Mouse (Mus musculus): ENCODE measurements at regions not wholly inside any gene's neighbourhood (a gene's known extent, or its start where the extent isn't known, plus 50 kb on each side); places are given as distances from the start of the nearest gene placed in this dataset.

GRCm38 (mm10) chr13:107238364-107239034, 216.6 kb upstream of the Kif2a start:
- no peak for DNase-seq

- DNase-seq = no peak
Observed at GRCm38 (mm10) chr13:107219456-107219855, 197.5 kb upstream of the Kif2a start.

- DNase-seq = peak; percentile 43
Observed at GRCm38 (mm10) chr13:107218351-107218750, 196.4 kb upstream of the Kif2a start.

GRCm38 (mm10) chr13:107217825-107218224, 195.9 kb upstream of the Kif2a start:
- DNase-seq = no peak

GRCm38 (mm10) chr13:107213281-107213680, 191.4 kb upstream of the Kif2a start:
- no peak for DNase-seq

GRCm38 (mm10) chr13:107210676-107211075, 188.8 kb upstream of the Kif2a start:
- no peak for DNase-seq

GRCm38 (mm10) chr13:107207354-107208181, 185.6 kb upstream of the Kif2a start:
- peak; percentile 60 for DNase-seq

GRCm38 (mm10) chr13:107199875-107200274, 177.9 kb upstream of the Kif2a start:
- no peak for DNase-seq

- DNase-seq = no peak
Observed at GRCm38 (mm10) chr13:107193426-107193825, 171.5 kb upstream of the Kif2a start.

- no peak for DNase-seq
Observed at GRCm38 (mm10) chr13:107187258-107187878, 165.4 kb upstream of the Kif2a start.

GRCm38 (mm10) chr13:107182544-107182943, 160.6 kb upstream of the Kif2a start:
- DNase-seq = peak; percentile 63

- no peak for DNase-seq
Observed at GRCm38 (mm10) chr13:107179551-107179950, 157.6 kb upstream of the Kif2a start.

GRCm38 (mm10) chr13:107177595-107177994, 155.7 kb upstream of the Kif2a start:
- no peak for DNase-seq

GRCm38 (mm10) chr13:107175891-107176290, 154.0 kb upstream of the Kif2a start:
- no peak for DNase-seq

- DNase-seq = peak; percentile 18
Observed at GRCm38 (mm10) chr13:107168599-107169149, 146.7 kb upstream of the Kif2a start.

GRCm38 (mm10) chr13:107167856-107168598, 146.1 kb upstream of the Kif2a start:
- DNase-seq = no peak

- no peak for DNase-seq
Observed at GRCm38 (mm10) chr13:107151548-107151947, 129.6 kb upstream of the Kif2a start.

- no peak for DNase-seq
Observed at GRCm38 (mm10) chr13:107141209-107141608, 119.3 kb upstream of the Kif2a start.

GRCm38 (mm10) chr13:107134125-107134524, 112.2 kb upstream of the Kif2a start:
- DNase-seq = no peak

GRCm38 (mm10) chr13:107126636-107127035, 104.7 kb upstream of the Kif2a start:
- DNase-seq = peak; percentile 35

- no peak for DNase-seq
Observed at GRCm38 (mm10) chr13:107124130-107124668, 102.3 kb upstream of the Kif2a start.

GRCm38 (mm10) chr13:107113949-107114690, 92.2 kb upstream of the Kif2a start:
- DNase-seq = peak; percentile 92
